Mouse (Mus musculus) E14TG2a.4 (cell line): ENCODE results near the gene Pcbp4.

Experiments used
- CTCF ChIP-seq: conservative IDR thresholded peaks from 2 replicates; pipeline ENCODE4 v1.5.1; 2014; ENCODE audit warnings: low read length
- NANOG ChIP-seq: IDR thresholded peaks from 2 replicates; pipeline ENCODE4 v1.6.1; 2014; ENCODE audit warnings: borderline replicate concordance, low read length, mixed read lengths
- POU5F1 ChIP-seq: IDR thresholded peaks from 2 replicates; pipeline ENCODE4 v1.6.1; 2014; ENCODE audit warnings: low read length, borderline replicate concordance

GRCm38 (mm10) chr9:106444836-106445235 lies 8.3 kb upstream of the Pcbp4 start:
- TF ChIP-seq CTCF = no peak
- no peak for TF ChIP-seq POU5F1
- no peak for TF ChIP-seq NANOG
